Mouse (Mus musculus): ENCODE data around the gene Sord. TPM values are rescaled to one million over a fixed set of nuclear protein-coding genes. Genes with fewer than 3 reads are reported as not detected.

The Sord gene
- polyA plus RNA-seq, 1 experiment from 2014 or later: 17.4 TPM

- H3K4me2 ChIP-seq (replicated peaks): peak within 1 kb of the TSS; percentile 52
- peaks cover 95% of the 10 kb centered on the region for H3K27me3 ChIP-seq (replicated peaks)
- no peaks in the 10 kb centered on the region for H3K36me3 ChIP-seq
- no peak within 1 kb of the TSS for H3K27ac ChIP-seq
- H3K4me3 ChIP-seq: 0 out of 2 replicates have a peak within 1 kb of the TSS, but pooled peaks have one; percentile 7
- WGBS: under 1% methylated on average over 43 of the region's 43 CpGs
- H3K9ac ChIP-seq: no peak within 1 kb of the TSS
- no peak for ATAC-seq (ENCODE audit: low FRiP score, low read depth)
- H3K4me1 ChIP-seq: peaks cover 28% of the 10 kb centered on the region
- H3K9me3 ChIP-seq: no peaks in the 10 kb centered on the region
These were observed 64.3 kb downstream of the Sord start, which contains the start of gene Duoxa2 for GRCm38 (mm10) chr2:122298596-122299490. Gene Duoxa2 (plus strand): TSS chr2:122298900.

- Histone ChIP-seq H3K4me2 (replicated peaks) (no peak overlapping the region), H3K27ac (no peak overlapping the region), H3K4me1 (peaks cover 28% of the 10 kb centered on the region), H3K27me3 (replicated peaks) (peaks cover 91% of the 10 kb centered on the region), H3K9me3 (no peaks in the 10 kb centered on the region), H3K9ac (no peak overlapping the region), H3K4me3 (no peak overlapping the region), H3K36me3 (no peaks in the 10 kb centered on the region)
- ATAC-seq (ENCODE audit: low FRiP score, low read depth): no peak
- 7% methylated on average over 14 of the region's 14 CpGs for WGBS
These were observed 65.5 kb downstream of the Sord start for GRCm38 (mm10) chr2:122299911-122300655.

GRCm38 (mm10) chr2:122300656-122301020 is 66.1 kb downstream of the Sord start:
- Histone ChIP-seq H3K4me3 (no peak overlapping the region), H3K36me3 (no peaks in the 10 kb centered on the region), H3K9ac (no peak overlapping the region), H3K27me3 (replicated peaks) (peaks cover 90% of the 10 kb centered on the region), H3K27ac (no peak overlapping the region), H3K4me1 (peaks cover 28% of the 10 kb centered on the region), H3K9me3 (no peaks in the 10 kb centered on the region), H3K4me2 (replicated peaks) (peak overlapping the region; percentile 81; the same call in 1 of the 2 replicates)
- no peak for ATAC-seq (ENCODE audit: low FRiP score, low read depth)
- WGBS: 9% methylated on average over 14 of the region's 14 CpGs

GRCm38 (mm10) chr2:122301081-122301920 is 66.8 kb downstream of the Sord start:
- no peaks in the 10 kb centered on the region for H3K9me3 ChIP-seq
- H3K4me1 ChIP-seq: peaks cover 28% of the 10 kb centered on the region
- ATAC-seq (ENCODE audit: low FRiP score, low read depth): peak; percentile 45
- no peaks in the 10 kb centered on the region for H3K36me3 ChIP-seq
- peak overlapping the region; percentile 36 for H3K4me3 ChIP-seq
- peaks cover 88% of the 10 kb centered on the region for H3K27me3 ChIP-seq (replicated peaks)
- H3K27ac ChIP-seq: no peak overlapping the region
- WGBS: under 1% methylated on average over 48 of the region's 48 CpGs
- H3K9ac ChIP-seq: peak overlapping the region; percentile 42; the same call in 1 of the 2 replicates
- H3K4me2 ChIP-seq (replicated peaks): peak overlapping the region; percentile 81

GRCm38 (mm10) chr2:122301921-122302573 is 67.5 kb downstream of the Sord start:
- Histone ChIP-seq H3K9me3 (no peaks in the 10 kb centered on the region), H3K4me3 (peak overlapping the region; percentile 36), H3K27me3 (replicated peaks) (peaks cover 88% of the 10 kb centered on the region), H3K4me2 (replicated peaks) (peak overlapping the region; percentile 81), H3K9ac (peak overlapping the region; percentile 42; the same call in 1 of the 2 replicates), H3K36me3 (no peaks in the 10 kb centered on the region), H3K4me1 (peaks cover 28% of the 10 kb centered on the region), H3K27ac (no peak overlapping the region)
- 8% methylated on average over 23 of the region's 23 CpGs for WGBS
- no peak for ATAC-seq (ENCODE audit: low FRiP score, low read depth)

GRCm38 (mm10) chr2:122302574-122303241 is 68.2 kb downstream of the Sord start:
- Histone ChIP-seq H3K27ac (no peak overlapping the region), H3K4me1 (peaks cover 22% of the 10 kb centered on the region), H3K4me2 (replicated peaks) (no peak overlapping the region), H3K9ac (no peak overlapping the region), H3K9me3 (no peaks in the 10 kb centered on the region), H3K4me3 (no peak overlapping the region), H3K27me3 (replicated peaks) (peaks cover 82% of the 10 kb centered on the region), H3K36me3 (no peaks in the 10 kb centered on the region)
- no peak; the same call in 1 of the 2 replicates for ATAC-seq (ENCODE audit: low FRiP score, low read depth)
- WGBS: 13% methylated on average over 9 of the region's 9 CpGs

GRCm38 (mm10) chr2:122304544-122304943 is 70.0 kb downstream of the Sord start:
- Histone ChIP-seq H3K4me2 (replicated peaks) (no peak overlapping the region), H3K27ac (no peak overlapping the region), H3K36me3 (no peaks in the 10 kb centered on the region), H3K9ac (no peak overlapping the region), H3K27me3 (replicated peaks) (peaks cover 63% of the 10 kb centered on the region), H3K4me1 (peaks cover 11% of the 10 kb centered on the region), H3K9me3 (no peaks in the 10 kb centered on the region), H3K4me3 (no peak overlapping the region)
- no peak for ATAC-seq (ENCODE audit: low FRiP score, low read depth)
- WGBS: 85% methylated on average over 6 of the region's 6 CpGs

GRCm38 (mm10) chr2:122305097-122305892 is 70.7 kb downstream of the Sord start:
- H3K27me3 ChIP-seq (replicated peaks): peaks cover 56% of the 10 kb centered on the region
- H3K27ac ChIP-seq: no peak overlapping the region
- no peaks in the 10 kb centered on the region for H3K9me3 ChIP-seq
- no peaks in the 10 kb centered on the region for H3K36me3 ChIP-seq
- no peak overlapping the region for H3K4me2 ChIP-seq (replicated peaks)
- H3K9ac ChIP-seq: no peak overlapping the region
- H3K4me3 ChIP-seq: no peak overlapping the region
- H3K4me1 ChIP-seq: peaks cover 11% of the 10 kb centered on the region
- 87% methylated on average over 16 of the region's 16 CpGs for WGBS
- ATAC-seq (ENCODE audit: low FRiP score, low read depth): no peak

- Histone ChIP-seq H3K4me2 (replicated peaks) (no peak overlapping the region), H3K27me3 (replicated peaks) (peaks cover 49% of the 10 kb centered on the region), H3K9ac (no peak overlapping the region), H3K4me1 (peaks cover 8% of the 10 kb centered on the region), H3K9me3 (no peaks in the 10 kb centered on the region), H3K36me3 (no peaks in the 10 kb centered on the region), H3K4me3 (no peak overlapping the region), H3K27ac (no peak overlapping the region)
- ATAC-seq (ENCODE audit: low FRiP score, low read depth): no peak
- WGBS: 70% methylated on average over 4 of the region's 4 CpGs
These were observed 71.6 kb downstream of the Sord start for GRCm38 (mm10) chr2:122306184-122306583.

GRCm38 (mm10) chr2:122309647-122310046 is 75.1 kb downstream of the Sord start:
- Histone ChIP-seq H3K36me3 (no peaks in the 10 kb centered on the region), H3K4me3 (no peak overlapping the region), H3K27me3 (replicated peaks) (peaks cover 50% of the 10 kb centered on the region), H3K9ac (no peak overlapping the region), H3K4me1 (peaks cover 10% of the 10 kb centered on the region; the same call in 1 of the 2 replicates), H3K27ac (no peak overlapping the region), H3K9me3 (no peaks in the 10 kb centered on the region), H3K4me2 (replicated peaks) (no peak overlapping the region)
- ATAC-seq (ENCODE audit: low FRiP score, low read depth): no peak
- 48% methylated on average over 3 of the region's 3 CpGs for WGBS

Measured in neural tube, embryonic 12.5 days (tissue).